Mouse (Mus musculus): ENCODE data around the gene Ndufv1.

- TF ChIP-seq CTCF (IDR thresholded peaks at IDR 0.05; ENCODE audit: low read depth) (no peak), EP300 (IDR thresholded peaks at IDR 0.05; ENCODE audit: low read depth) (no peak)
Measured at GRCm38 (mm10) chr19:3991966-3992365, 20.6 kb downstream of the Ndufv1 start.
